Mouse (Mus musculus) ES-E14 (cell line): ENCODE results near the gene Cntn3. TPM values are rescaled to one million over a fixed set of nuclear protein-coding genes. Genes with fewer than 3 reads are reported as not detected.

Experiments used
- DNase-seq: peaks from one replicate; pipeline ENCODE4 v3.0.0-alpha.2; 2013; ENCODE audit warnings: low read depth, low spot score
- H3K27ac ChIP-seq: 2 replicates; pipeline ENCODE4 v1.5.1; 2012; ENCODE audit warnings: low read depth, mild to moderate bottlenecking, low read length, moderate library complexity, mixed read lengths; ENCODE audit not compliant: poor library complexity, insufficient read depth, severe bottlenecking
- H3K36me3 ChIP-seq: 2 replicates; pipeline ENCODE4 v1.6.1; 2012; ENCODE audit warnings: mild to moderate bottlenecking, low read length, moderate library complexity, mixed read lengths; ENCODE audit not compliant: control insufficient read depth, poor library complexity, insufficient read depth, severe bottlenecking
- H3K4me1 ChIP-seq, 2 experiments: fragments of 150-350 bp in 1 of 2; sonication (generic) in 1 of 2; 2 replicates each; pipeline ENCODE4 v1.6.1; 2012; ENCODE audit warnings: low read length in 2 of 2, mild to moderate bottlenecking in 1 of 2, mixed read lengths in 1 of 2; ENCODE audit not compliant: control insufficient read depth in 2 of 2, insufficient read depth in 2 of 2, poor library complexity in 1 of 2
- H3K4me3 ChIP-seq, 2 experiments: fragments of 150-350 bp in 1 of 2; sonication (generic) in 1 of 2; 2 replicates each; pipeline ENCODE4 v1.5.1; 2012; ENCODE audit warnings: low read length in 2 of 2, low read depth in 1 of 2, mild to moderate bottlenecking in 1 of 2, mixed read lengths in 1 of 2; ENCODE audit not compliant: insufficient read depth in 1 of 2, poor library complexity in 1 of 2, severe bottlenecking in 1 of 2
- H3K9ac ChIP-seq: 2 replicates; pipeline ENCODE4 v1.6.1; 2012; ENCODE audit warnings: low read depth, mild to moderate bottlenecking, low read length, mixed read lengths; ENCODE audit not compliant: poor library complexity, insufficient read depth, severe bottlenecking
- H3K9me3 ChIP-seq: fragments of 150-350 bp; sonication (generic); 2 replicates; pipeline ENCODE4 v1.6.1; 2012; ENCODE audit warnings: low read depth, mild to moderate bottlenecking, low read length; ENCODE audit not compliant: control insufficient read depth, insufficient read depth
- CHD2 ChIP-seq: IDR thresholded peaks from 2 replicates; pipeline ENCODE4 v1.6.1; 2014; ENCODE audit warnings: mild to moderate bottlenecking, low read depth, low read length, inconsistent platforms
- HCFC1 ChIP-seq: IDR thresholded peaks from 2 replicates; pipeline ENCODE4 v1.6.1; 2012; ENCODE audit warnings: low read length, inconsistent platforms, borderline replicate concordance; ENCODE audit not compliant: insufficient read depth
- MAFK ChIP-seq: IDR thresholded peaks from 2 replicates; pipeline ENCODE4 v1.6.1; 2014; ENCODE audit warnings: mild to moderate bottlenecking, low read depth, low read length, inconsistent platforms; ENCODE audit not compliant: insufficient read depth
- ZC3H11A ChIP-seq: IDR thresholded peaks from 2 replicates; pipeline ENCODE4 v1.6.1; 2012; ENCODE audit warnings: low read depth, mild to moderate bottlenecking, inconsistent platforms, low read length, borderline replicate concordance
- ZNF384 ChIP-seq: IDR thresholded peaks from 2 replicates; pipeline ENCODE4 v1.6.1; 2012; ENCODE audit warnings: low read depth, low read length, inconsistent platforms
- in situ Hi-C, 2 experiments: fragments of 600-800 bp; cut with MboI; formaldehyde crosslinking; loops; one replicate each; pipeline ENCODE4 v1.15.1; 2025; ENCODE audit warnings: low sequenced_read_pairs in 2 of 2, inconsistent platforms in 1 of 2; ENCODE audit not compliant: unreplicated experiment in 2 of 2
- total RNA-seq: library from RNA; depleted of rRNA; stranded (reverse); fragments of 300-350 nt; gene quantifications from 2 replicates; pipeline ENCODE4 v1.2.3, GENCODE M21; 2012

The Cntn3 gene
- total RNA-seq, 1 experiment = 0.27 TPM

GRCm38 (mm10) chr6:102421781-102422180 is 151.1 kb downstream of the Cntn3 start:
- no peaks in the 10 kb centered on the region for H3K4me1 ChIP-seq
- TF ChIP-seq ZNF384 = no peak
- TF ChIP-seq ZC3H11A = no peak
- no peak for TF ChIP-seq CHD2
- TF ChIP-seq MAFK = no peak
- TF ChIP-seq HCFC1 = no peak
- no peaks in the 10 kb centered on the region for H3K9me3 ChIP-seq
- H3K27ac ChIP-seq = no peak overlapping the region
- H3K9ac ChIP-seq = no peak overlapping the region
- no peaks in the 10 kb centered on the region for H3K36me3 ChIP-seq
- in situ Hi-C loops = no loop called here
- H3K4me3 ChIP-seq = no peak overlapping the region
- peak; percentile 8 for DNase-seq

DNA sequence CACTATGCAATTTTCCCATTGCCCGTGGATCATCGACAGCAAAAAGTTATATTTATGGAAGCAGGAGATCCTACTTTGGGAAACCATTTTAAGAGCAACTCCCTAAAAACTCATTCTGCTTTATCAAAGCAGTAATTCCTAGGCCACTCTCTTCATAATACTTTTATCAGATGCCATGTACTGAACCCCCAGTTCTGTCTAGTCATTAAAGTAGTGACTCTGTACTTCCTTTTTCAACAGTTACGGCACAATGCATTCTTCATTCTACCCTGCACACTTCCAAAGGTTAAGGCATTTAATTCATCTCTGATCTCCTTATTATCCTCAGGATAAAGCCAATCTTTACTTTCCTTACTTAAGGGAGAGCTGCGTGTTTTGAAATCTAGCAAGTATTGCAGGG is 184.3 kb downstream of the Cntn3 start:
- in situ Hi-C loops = no loop called here
- no peak overlapping the region for H3K27ac ChIP-seq
- TF ChIP-seq HCFC1 (no peak), ZNF384 (no peak), ZC3H11A (no peak), MAFK (no peak), CHD2 (no peak)

GRCm38 (mm10) chr6:102372112-102372511 is 200.8 kb downstream of the Cntn3 start:
- Histone ChIP-seq H3K27ac (no peak overlapping the region), H3K4me3 (no peak overlapping the region), H3K9me3 (no peaks in the 10 kb centered on the region), H3K36me3 (no peaks in the 10 kb centered on the region), H3K4me1 (no peaks in the 10 kb centered on the region), H3K9ac (no peak overlapping the region)
- in situ Hi-C loops = no loop called here
- TF ChIP-seq CHD2 (no peak), ZNF384 (no peak), MAFK (no peak), HCFC1 (no peak), ZC3H11A (no peak)
- DNase-seq = no peak

More for the DNA sequence above, 184.3 kb downstream of the Cntn3 start:
- no peaks in the 10 kb centered on the region for H3K9me3 ChIP-seq
- no peak for DNase-seq
- no peak overlapping the region for H3K4me3 ChIP-seq
- H3K9ac ChIP-seq = no peak overlapping the region
- H3K36me3 ChIP-seq = no peaks in the 10 kb centered on the region
- H3K4me1 ChIP-seq = no peaks in the 10 kb centered on the region

DNA sequence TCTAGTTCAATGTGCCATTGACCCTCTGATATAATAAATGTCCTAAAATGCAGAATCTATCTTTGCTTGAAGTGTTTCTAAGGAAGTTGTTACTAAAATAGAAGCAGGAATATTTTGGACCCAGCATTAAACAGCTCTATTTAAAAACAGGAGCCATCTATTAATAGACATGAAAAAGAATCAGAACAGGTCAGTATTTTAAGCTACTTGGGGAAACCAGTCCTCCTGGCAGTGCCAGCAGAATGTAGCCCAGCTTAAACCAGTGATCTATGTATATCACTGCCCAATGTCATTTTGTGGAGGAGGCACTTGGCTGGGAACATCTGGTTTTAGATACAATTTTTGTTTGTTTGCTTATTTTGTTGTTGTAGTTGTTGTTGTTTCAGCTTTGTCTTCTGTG is 209.0 kb downstream of the Cntn3 start:
- no peak for DNase-seq

GRCm38 (mm10) chr6:102363291-102363832 is 209.5 kb downstream of the Cntn3 start:
- no peak overlapping the region for H3K4me3 ChIP-seq
- no peak overlapping the region for H3K27ac ChIP-seq
- in situ Hi-C loops = no loop called here
- H3K36me3 ChIP-seq = no peaks in the 10 kb centered on the region
- no peak for TF ChIP-seq MAFK
- TF ChIP-seq ZNF384 = no peak
- TF ChIP-seq CHD2 = no peak
- TF ChIP-seq ZC3H11A = no peak
- no peaks in the 10 kb centered on the region for H3K4me1 ChIP-seq
- H3K9ac ChIP-seq = no peak overlapping the region
- H3K9me3 ChIP-seq = no peaks in the 10 kb centered on the region
- no peak for DNase-seq

More for the DNA sequence above, 209.0 kb downstream of the Cntn3 start:
- Histone ChIP-seq H3K36me3 (no peaks in the 10 kb centered on the region), H3K4me1 (no peaks in the 10 kb centered on the region), H3K9ac (no peak overlapping the region), H3K4me3 (no peak overlapping the region), H3K9me3 (no peaks in the 10 kb centered on the region), H3K27ac (no peak overlapping the region)
- in situ Hi-C loops = no loop called here
- no peak for TF ChIP-seq HCFC1
- TF ChIP-seq MAFK = no peak
- no peak for TF ChIP-seq ZC3H11A
- TF ChIP-seq CHD2 = no peak
- TF ChIP-seq ZNF384 = no peak
